Mouse (Mus musculus): ENCODE data around the gene Tysnd1.

Tysnd1 gene

GRCm38 (mm10) chr10:61730171-61730570 is 34.9 kb downstream of the Tysnd1 start:
- in situ Hi-C loops (cut with MboI, MseI), result no loop called here

- in situ Hi-C loops (cut with MboI, MseI), result no loop called here
Observed at GRCm38 (mm10) chr10:61734377-61734776, 39.1 kb downstream of the Tysnd1 start.

- in situ Hi-C loops (cut with MboI, MseI), result no loop called here
Observed at GRCm38 (mm10) chr10:61736671-61737078, 41.4 kb downstream of the Tysnd1 start.

GRCm38 (mm10) chr10:61737537-61737936 is 42.2 kb downstream of the Tysnd1 start:
- in situ Hi-C loops (cut with MboI, MseI), result no loop called here

GRCm38 (mm10) chr10:61738126-61738525 is 42.8 kb downstream of the Tysnd1 start:
- in situ Hi-C loops (cut with MboI, MseI), result no loop called here

GRCm38 (mm10) chr10:61741306-61741705 is 46.0 kb downstream of the Tysnd1 start:
- in situ Hi-C loops (cut with MboI, MseI), result no loop called here

GRCm38 (mm10) chr10:61741873-61742272 is 46.6 kb downstream of the Tysnd1 start:
- in situ Hi-C loops (cut with MboI, MseI), result no loop called here

- in situ Hi-C loops (cut with MboI, MseI), result no loop called here
Observed at GRCm38 (mm10) chr10:61742336-61742735, 47.0 kb downstream of the Tysnd1 start.

GRCm38 (mm10) chr10:61745133-61745532 is 49.8 kb downstream of the Tysnd1 start:
- in situ Hi-C loops (cut with MboI, MseI), result no loop called here

- in situ Hi-C loops (cut with MboI, MseI), result no loop called here
Observed at GRCm38 (mm10) chr10:61747302-61747701, 52.0 kb downstream of the Tysnd1 start.

- in situ Hi-C loops (cut with MboI, MseI), result no loop called here
Observed at GRCm38 (mm10) chr10:61750014-61750413, 54.7 kb downstream of the Tysnd1 start.

- in situ Hi-C loops (cut with MboI, MseI), result no loop called here
Observed at GRCm38 (mm10) chr10:61751534-61752219, 56.4 kb downstream of the Tysnd1 start.

All from T-helper 1 cell (primary cell).